Mouse (Mus musculus) layer of hippocampus, postnatal 25 days (tissue): Measurements from ENCODE around the gene Osbpl6. TPM values are rescaled to one million over a fixed set of nuclear protein-coding genes. Genes with fewer than 3 reads are reported as not detected.

Experiments
- DNase-seq, 2 experiments: peaks; one replicate each; pipeline ENCODE4 v3.0.0; 2022; ENCODE audit warnings: mixed read lengths in 2 of 2, low spot score in 1 of 2; ENCODE audit errors: extremely low spot score in 1 of 2
- total RNA-seq, 2 experiments: library from RNA; stranded (reverse); gene quantifications; 2 replicates each; pipeline ENCODE4 v1.2.3; 2021

Osbpl6 gene
- total RNA-seq, 2 experiments from 2014 or later: 53.7 to 60.6 TPM

GRCm38 (mm10) chr2:76492224-76492623, 85.9 kb downstream of the Osbpl6 start:
- DNase-seq: no peak

DNA sequence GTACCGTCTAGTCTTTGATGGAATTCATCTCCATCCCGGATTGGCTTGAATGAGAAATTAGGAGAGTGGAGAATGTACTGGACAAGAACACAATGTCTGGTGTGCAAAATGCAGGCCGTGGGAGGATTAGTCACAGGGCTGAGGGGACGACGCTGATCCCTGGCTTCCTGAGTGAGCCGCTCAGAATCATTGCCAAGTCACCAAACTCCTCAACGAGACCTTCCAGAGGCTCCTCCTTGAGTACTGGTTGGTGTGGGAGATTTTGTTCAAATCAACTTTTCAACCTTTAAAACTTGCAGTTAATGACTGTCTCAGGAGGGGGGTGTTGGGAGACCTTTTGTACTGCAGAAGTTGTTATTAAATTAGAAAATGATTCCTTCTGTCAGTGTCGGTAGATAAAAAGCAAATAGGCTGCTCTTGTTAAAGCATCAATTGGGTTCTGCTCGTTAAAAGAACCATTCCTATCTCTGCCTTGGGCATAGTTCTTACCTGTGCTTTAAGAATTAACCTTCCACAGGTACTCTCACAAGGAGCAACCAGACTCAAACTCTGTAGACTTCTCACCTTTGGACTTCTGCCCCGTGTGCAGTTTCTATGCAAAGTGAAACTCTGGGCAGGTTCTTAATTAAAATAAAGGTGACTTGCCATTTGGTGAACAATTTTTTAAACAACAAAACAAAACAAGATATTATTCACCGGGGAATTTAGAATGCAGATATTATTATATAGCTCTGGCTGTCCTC, 89.9 kb downstream of the Osbpl6 start:
- DNase-seq: no peak

- no peak for DNase-seq
These were observed 90.4 kb downstream of the Osbpl6 start for GRCm38 (mm10) chr2:76496749-76497140.

DNA sequence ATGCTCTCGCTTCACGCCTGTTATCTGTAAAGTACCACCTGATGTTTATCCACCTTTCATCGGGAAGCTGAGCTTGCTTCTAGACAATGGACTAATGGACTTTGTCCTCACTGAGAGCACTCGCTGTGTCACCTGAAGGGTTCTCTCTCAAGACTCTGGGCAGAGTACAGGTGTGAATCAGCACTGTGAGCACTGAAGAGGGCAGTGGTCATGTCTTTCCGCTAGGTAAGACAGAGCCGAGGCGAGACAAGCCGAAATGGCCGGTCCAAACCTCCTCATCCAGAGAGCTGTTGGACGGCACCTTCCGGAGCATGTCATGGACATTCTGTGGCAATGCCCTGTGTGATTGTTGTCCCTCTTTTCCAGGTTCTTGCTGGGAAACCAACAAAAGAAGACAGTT, 92.6 kb downstream of the Osbpl6 start:
- no peak for DNase-seq

DNA sequence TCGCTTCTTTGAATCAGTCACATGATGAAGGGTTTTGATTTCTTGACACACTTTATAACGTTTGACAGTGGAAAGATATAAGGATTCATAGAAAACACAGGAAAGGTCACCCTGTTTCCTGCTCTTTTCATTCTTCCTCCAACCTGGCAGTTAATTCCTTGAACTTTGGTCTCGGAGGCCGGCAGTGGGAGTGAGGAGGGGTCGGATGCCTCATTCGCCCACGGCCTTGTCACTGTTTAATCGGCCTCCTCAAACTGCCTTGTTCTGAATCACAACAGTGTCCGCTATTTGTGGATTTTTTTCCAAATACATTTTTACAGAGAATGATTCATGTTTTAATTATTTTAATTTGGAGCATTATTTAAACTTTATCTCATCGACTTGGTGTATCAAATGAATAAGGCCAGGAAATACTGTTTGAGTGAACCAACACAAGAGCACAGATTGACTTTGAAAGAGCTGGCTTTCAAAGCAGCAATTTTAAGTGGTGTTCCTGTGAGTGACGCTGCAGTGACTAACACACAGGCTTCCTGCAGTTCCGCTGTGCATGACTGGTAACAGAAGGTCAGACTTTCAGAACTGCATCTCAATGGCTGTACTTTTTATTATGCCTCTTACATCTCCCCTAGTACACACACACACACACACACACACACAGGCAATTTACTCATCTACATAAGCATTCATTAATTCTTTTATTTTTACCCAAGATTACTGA, 98.0 kb downstream of the Osbpl6 start:
- no peak for DNase-seq

GRCm38 (mm10) chr2:76504989-76505388, 98.7 kb downstream of the Osbpl6 start:
- DNase-seq: no peak

DNA sequence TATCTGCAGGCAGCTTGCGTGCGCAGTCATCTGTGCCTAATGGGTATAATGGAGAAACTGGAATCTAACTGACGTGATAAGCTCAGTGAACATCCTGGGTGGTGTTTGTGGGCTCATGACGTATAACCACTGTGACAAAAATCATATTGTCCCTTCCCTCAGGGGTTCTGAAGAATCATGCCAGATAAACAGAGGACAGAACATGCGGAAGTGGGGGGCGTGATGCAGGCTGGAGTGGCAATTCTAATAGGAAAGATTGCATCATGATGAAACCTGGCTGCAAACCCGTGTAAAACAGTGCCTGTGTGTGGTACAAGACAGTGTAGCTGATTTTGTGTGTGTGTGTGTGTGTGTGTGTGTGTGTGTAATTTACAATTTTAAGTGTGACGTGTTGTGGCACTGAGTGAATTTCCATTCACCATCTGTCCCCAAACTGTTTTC, 105.0 kb downstream of the Osbpl6 start:
- peak; percentile 22 to 40 for DNase-seq

GRCm38 (mm10) chr2:76512133-76512532, 105.8 kb downstream of the Osbpl6 start:
- DNase-seq: no peak

DNA sequence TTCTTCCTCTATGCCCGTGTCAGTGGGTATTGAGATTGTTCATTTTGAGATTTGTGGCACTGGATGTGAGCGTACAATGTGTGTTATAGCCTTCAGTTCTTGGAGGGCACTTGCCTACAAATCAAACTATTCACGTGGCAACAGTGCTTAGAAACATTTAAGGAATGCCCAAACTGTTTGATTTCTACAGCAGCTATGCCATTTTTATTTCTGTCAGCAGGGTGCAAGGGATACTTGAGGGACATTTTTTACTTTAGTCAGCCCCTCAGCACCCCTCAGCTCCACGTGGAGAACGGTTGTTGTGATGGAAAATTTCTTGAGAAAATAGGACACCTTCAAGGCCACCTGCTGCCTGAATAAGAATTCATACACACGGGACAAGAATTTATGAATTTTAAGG, 106.6 kb downstream of the Osbpl6 start:
- no peak for DNase-seq

DNA sequence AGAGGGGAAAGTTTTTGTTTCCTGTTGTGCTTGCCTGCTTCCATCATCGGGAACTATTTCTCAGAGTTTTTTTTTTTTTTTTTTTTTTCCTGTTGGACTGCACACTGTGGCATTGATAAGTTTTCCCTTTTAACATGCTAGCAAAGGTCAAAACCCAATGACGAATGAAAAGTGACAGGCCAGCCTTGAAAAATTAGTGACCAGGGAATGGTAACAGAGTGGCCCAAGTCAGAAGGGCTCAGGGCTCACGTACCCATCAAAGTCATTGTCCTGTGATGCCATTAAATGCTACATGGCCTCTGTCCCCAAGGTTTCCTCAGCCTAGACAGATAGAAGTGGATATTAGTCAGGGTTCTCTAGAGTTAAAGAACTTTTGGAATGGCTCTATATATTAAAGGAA, 107.0 kb downstream of the Osbpl6 start:
- no peak for DNase-seq

DNA sequence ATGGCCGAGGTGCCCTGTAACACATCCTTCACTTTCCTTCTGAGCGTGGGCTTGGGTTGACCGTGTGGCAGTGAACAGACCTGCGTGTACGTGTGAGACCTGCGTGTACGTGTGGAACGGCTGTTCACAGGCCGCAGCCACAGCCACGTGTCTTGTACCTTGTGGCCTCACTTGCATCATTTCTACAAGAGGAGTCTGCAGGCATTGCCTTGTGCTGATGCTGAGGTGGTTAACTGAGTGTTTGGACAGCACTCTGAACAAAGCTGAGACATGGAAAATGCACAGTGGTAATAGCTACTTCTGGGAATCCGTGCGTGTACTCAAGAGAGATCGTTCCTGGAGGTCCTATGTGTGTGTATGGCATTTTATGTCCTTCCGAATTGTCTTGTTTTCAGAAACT, 111.2 kb downstream of the Osbpl6 start:
- no peak for DNase-seq

DNA sequence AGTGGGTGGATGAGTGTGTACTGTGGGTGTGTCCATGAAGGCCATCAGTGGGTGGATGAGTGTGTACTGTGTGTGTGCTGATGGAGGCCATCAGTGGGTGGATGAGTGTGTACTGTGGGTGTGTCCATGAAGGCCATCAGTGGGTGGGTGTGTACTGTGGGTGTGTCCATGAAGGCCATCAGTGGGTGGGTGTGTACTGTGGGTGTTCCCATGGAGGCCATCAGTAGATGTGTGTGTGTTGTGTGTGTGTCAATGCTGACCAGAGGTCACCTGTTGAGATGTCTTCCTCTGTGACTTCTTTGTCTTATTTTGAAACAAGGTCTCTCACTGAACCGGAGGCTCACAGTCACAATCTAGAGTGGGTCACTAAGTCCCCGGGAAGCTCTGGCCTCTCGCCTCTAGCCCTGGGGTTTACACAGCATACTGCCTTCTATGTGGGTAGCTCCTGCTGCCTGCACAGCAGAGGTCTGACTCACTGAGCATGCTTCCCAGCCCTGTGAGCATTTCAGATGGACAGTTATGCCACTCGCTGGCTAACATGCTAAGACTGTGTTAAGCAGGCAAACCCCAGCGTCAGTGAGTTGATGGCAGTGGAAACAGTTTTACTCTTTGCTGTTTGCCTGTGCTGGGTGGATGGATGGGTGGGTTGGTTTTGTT, 112.2 kb downstream of the Osbpl6 start:
- no peak for DNase-seq

DNA sequence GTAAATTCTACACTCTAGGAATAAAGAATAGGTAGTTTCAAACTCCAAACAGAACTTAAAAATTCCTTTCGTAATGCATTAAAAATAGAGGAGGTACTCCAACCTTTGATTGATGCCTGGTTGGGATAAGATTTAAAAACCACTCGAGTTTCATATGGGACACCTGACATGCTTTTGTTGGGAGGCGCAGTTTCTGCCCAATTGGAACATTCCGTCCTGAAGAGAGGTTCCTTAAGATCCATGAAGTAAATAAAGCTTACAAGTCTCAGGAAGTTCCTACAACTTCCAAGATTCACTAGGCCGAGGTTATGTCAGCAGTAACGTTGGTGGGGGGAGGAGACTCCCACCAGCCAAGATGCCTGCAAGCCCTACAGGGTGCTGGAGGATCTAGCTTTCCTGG, 115.3 kb downstream of the Osbpl6 start:
- DNase-seq: no peak

DNA sequence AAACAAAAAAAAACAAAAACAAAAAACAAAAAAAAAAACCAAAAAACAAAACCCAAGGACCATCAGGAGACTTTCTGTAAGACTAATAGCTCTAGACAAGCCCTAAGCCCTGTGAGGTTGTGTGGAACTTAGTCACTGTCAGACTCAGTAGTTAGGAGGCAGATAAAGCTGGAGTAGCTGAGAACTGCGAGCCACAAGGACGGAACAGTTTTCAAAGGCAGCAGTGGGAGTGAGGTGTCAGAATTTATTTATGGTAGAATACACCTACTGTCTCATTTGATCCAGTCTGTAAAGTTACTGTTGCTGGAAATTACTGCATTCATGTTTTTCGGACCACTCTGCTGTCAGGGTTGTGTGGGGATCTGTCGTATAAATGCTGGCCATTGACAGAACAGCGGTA, 118.1 kb downstream of the Osbpl6 start:
- no peak for DNase-seq

DNA sequence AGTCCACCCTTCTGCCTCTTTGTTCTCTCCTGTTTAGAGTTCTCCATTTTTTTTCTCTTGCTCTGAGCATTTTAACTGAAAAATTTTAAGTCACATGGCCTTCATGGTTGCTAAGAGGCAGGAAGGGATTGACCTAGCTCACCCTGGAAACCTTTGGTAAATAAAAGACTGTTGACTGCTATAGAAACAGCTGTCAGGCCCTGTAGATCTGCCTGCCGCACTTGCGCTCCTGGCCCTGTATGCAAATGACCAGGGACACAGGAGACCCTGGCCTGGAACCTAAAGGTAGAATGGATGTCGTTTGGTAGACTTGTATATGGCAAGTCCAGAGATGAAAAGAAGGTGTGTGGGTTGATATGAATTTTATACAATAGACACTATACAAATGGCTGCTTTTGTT, 119.3 kb downstream of the Osbpl6 start:
- DNase-seq: no peak

DNA sequence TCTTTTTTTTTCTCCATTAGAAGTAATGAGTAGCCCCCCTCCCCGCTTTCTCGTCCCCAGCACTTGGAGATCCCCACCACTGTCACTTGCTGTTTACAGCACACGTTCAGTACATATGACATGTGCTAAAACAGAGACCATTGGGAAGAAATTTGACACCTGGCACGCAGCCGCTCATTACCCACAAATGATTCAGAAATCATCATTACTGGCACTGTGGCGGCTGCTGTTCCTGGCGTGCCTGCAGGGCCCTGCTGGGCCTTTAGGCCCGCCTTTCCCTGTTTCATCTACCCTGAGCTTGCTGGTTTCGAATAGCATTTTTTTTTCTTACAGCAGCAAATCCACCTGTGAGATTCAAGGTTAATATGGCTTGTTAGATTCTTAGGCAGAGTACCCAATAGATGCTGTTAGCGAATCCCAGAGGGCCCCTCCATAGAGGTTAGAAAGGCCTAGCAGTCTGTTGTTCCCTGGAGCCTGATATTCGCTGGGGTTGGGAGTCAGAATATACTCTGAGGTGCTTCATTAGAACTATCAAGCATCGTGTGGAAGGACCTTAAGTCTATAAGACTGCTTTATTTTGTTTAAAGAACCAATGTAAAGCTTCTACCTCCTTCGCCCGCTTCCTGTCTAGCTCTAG, 126.3 kb downstream of the Osbpl6 start:
- no peak for DNase-seq

DNA sequence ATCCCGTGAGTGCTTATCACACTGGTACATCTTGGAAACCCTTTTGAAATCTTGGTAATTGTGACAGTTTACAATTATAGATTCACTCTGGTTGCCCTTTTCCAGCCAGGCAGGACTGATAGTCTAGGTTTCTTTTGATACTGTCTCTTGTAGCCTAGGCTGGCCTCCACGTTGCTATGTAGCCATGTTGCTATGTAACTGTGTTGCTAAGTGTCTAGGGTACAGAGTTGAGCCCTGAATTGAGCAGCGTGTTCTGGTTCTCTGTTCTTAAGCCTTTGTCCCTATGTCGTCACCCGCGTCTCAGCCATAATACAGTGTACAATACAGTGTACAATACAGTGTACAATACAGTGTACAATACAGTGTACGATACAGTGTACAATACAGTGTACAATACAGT, 128.6 kb downstream of the Osbpl6 start:
- no peak for DNase-seq

GRCm38 (mm10) chr2:76541900-76542299, 135.6 kb downstream of the Osbpl6 start:
- no peak for DNase-seq

DNA sequence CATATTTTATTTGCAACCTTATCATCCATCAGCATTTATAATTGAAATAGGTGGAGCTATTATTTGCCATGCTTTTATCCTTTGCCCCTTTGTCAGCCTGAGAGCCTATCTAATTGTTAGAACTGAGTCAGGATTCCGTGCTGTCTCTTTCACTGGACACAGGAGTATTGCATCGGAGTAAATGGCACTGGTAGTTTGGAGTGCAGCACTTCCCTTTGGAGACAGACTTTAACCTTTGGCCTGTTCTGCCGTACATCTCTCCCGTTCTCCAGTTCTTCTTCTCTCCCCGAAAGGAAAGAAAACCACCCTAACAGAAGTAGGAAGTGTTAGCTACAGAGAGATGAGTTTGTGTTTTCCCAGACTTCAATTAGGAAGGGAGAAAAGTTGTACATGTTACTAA, 136.6 kb downstream of the Osbpl6 start:
- DNase-seq: no peak

GRCm38 (mm10) chr2:76545539-76545938, 139.2 kb downstream of the Osbpl6 start:
- DNase-seq: no peak

DNA sequence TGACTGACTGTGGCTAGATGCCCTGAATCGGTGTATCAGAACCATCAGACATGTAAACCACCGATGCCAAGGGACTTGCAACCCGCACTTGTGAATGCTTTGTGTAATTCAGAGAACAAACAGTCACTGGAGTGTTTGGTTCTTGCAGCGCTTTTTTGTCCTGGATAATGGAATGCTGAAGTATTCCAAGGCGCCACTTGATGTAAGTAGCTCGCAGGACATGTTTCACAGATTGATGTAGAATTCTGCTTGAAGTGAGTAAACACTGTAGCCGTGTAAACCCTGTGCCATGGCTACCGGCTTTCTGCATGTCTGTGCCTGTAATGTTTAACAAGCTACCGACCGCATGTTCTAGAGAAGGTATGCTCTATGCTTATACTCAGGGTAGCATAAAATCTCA, 141.9 kb downstream of the Osbpl6 start:
- no peak for DNase-seq
